Mouse (Mus musculus) adrenal gland, adult (tissue): ENCODE measurements around the gene Cox10.

ENCODE experiments used
- DNase-seq, 2 experiments: peaks; one replicate each; pipeline ENCODE4 v3.0.0; 2022 to 2023; ENCODE audit warnings: low spot score in 1 of 2; ENCODE audit not compliant: inconsistent age in 2 of 2

Gene Cox10

DNA sequence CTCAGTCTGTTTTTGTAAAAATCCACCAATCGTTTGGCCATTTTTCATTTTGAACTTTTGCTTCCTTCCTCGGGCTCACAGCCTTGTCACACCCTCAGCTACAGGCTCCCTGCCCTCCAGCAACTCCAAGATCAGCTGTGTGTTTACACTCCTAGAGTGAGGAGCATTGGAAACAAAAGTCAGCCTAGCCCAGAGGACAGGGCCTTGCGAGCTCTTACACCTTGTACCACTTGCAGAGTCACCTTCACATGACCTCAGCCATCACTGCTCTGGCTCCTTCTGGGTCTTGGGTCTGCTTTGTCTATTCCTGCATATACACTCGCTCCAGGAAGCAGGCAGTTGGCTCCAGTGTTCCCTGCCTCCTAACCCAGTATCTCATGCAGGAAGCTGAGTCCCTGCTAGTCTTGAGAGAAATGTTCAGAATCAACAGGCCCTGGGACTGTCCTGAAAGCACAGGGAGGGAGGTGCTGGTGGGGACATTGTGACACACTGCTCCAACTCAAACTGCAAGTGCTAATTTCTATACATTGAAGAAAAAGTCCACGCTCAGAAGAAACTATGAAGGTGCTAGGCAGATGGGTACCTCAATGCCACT is 79.0 kb downstream of the Cox10 start:
- DNase-seq: no peak

DNA sequence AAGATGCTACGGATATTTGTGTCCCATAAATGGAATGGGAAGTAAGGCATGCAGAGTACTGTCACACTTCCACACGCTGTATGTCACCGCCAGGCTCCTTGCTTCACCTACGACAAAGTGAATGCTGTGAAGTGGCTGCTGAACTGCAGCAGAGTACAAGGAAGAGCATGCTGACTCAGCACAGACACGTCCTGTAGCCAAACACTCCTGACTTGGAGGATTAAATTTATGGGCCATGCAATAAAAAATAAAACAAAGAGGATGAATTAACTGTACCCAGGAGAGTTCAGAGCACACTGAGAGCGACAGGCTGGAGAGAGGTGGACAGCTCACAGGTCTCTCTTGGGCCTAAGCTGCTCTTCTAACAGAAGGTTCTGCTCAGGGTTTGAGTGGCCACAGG is 79.8 kb downstream of the Cox10 start:
- no peak for DNase-seq

DNA sequence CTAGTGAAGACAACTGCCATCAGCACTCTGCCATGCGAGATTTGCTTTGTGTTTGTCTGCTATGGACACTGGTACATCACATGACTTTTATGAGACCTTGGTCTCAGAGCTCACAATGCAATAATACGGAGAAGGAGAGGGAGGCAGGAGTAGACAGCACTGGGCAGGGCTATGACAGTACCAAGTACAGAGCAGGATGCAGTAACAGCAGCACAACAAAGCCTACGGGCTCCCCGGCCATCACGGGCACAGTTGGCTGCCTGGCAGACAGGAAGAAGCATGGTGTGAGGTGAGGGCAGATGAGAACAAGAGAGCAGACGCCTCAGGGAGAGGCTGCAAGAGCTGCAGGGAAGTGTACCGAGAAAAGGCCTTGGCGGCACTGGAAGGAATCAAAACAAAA is 87.3 kb downstream of the Cox10 start:
- DNase-seq: no peak

DNA sequence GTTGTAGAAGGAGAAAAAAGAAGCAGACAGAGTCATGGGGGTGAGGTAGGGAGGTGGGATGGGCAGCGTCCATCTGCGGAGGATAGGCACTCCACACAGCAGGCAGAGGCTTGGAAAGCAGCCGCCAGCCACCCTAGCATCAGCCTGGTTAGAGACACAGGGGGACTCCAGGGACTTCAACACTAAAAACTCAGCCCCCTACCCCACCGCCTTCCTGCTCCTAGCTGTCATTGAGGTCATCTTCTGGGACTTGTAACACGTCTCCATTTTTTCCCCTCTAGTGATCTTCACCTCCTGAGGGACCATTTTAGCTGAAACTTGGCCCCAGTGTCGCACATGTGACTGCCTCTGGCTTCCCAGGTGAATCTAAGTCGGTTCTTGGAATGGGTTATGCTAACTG is 88.5 kb downstream of the Cox10 start:
- DNase-seq: no peak

DNA sequence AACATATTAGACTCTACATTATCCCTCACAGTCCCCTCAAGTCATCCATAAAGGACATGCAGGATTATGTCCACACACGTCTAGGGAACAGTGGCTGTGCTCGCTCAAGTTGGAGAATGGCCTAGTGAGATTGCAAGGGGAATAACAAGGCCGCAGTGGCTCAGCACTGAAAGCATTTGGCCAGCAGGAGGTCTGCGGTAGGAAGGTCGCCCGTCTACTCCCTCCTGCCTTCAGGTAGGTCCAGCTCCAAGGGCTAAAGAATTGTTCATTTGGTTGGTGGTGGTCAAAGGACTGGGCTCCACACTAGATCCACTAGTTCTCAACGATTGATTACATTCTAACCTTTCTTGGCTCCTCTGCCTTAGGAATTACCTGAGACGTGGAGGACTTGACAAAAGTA is 89.0 kb downstream of the Cox10 start:
- DNase-seq: no peak

DNA sequence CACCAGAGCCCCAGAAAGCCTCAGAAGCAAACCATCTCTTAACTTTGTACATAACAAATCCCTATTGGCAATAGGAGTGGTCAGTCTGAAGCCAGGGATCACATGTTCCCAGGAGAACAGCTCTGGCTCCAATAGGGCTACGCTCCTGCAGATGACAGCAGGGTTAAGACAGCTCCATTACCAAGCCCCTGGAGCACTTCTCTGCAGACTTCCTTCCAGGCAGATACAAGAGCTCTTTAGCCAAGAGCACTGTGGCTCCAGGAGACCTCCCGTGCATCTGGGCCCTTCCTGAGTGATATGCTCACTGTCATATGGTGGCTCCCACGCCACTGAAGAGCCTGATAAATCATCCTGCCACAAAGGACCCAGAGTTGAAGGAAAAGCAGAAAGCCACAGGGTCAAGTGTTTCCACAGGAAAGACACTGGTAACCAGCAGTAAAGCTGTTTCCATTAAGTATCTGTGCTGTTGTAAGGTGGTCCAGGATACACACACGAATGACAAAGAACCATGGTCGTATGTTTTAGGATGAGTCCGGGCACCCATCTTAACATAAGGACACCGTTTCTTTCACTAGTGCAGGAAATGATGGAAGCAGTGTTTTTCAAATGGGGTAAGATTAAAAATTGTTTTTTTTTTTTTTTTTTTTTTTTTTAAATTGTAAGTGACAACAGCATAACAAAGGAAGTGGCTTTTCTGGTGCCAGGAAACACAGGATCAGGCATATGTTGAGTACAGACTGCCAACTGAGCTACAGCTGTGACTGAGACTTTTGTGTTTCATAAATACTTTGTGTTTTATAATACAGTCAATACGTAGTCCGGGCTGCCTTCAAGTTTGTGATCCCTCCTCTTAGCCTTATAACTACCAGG is 90.0 kb downstream of the Cox10 start:
- DNase-seq: peak in 1 of 2 experiments; percentile 42

DNA sequence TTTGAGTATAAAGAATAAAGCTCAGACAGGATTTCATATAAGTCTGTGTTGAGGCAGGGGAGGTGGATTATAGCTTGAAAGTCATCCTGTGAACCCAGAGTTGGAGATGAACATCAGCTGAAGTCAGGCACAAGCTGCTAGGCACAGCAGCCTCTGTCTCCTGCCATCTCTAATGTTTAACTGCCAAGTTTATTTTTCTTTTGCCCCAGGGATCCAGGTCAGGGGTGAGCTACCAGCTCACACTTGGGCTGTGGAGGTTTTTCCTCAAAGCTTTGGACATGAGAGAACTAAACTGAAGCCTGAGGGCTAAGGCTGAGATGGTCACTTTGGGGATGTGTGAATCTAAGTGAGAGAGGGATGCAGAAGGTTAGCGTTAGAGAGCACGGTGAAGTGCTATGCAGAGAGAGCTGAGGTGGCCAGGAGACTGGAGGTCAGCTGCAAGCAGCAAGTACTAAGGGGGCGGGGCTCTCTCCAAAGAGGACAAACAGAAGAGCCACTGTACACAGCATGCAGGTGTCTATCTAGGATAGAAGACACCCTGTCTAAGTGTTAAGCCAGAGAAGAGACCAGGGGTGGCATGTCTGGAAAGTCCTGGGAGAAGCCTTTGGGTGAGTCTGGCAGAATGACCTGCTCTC is 91.1 kb downstream of the Cox10 start:
- DNase-seq: no peak

DNA sequence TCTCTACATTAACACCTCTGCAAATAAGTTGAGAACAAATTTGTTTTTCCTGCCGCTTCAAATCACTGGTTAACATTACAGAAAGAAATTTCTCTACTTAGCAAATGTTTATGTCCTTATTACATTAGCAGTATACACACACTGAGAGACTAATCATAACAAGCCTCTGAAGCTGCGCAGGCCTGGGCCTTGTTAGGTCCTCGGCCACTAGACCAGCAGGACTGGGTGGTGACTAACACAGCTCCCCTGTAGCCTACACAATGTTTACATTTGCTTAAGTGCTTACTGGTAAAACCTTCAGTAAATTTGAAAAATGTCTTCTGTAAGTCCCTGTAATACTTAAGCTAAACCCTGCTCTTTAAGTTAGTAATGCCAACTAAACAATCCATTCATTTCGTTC is 92.6 kb downstream of the Cox10 start:
- no peak for DNase-seq

DNA sequence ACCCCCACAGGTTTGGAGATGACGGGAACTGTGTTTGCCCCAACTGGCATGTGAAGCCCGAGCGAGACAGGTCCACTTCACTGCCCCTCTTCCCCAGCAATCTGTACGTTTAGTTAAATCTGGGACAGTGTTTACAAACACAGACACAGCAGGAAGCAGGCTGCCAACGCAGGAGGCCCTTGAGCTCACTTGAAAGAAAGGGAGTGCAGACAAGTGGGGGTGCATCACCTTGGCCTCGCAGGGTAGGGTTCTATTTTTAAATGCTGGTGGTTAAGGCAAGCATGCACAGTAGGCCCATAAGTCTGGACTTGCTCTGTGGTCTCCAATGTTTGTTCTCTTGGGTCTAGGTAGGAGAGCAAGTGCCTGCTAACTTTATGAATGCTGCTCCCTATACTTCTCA is 93.8 kb downstream of the Cox10 start:
- DNase-seq: no peak

DNA sequence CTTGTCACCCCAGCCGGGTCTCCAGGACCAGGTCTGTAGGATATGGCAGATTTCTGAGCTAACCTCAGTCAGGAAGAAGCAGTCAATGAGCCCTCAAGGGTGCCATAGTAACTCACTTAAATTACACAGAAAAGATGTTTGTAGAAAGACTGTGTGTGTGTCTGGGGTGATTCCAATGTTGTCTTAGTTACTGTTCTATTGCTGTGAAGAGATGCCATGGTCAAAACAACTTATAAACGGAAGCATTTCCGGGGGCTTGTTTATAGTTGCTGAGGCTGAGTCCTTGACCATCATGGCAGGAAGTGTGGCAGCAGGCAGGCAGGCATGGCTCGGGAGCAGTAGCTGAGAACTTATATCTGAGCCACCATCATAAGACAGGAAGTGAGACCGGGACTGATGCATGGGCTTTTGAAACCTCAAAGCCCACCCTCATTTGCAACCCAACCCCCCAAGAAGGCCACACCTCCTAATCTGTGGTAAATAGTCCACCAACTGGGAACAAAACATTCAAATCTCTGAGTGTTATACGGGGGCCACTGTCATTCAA is 94.6 kb downstream of the Cox10 start:
- no peak for DNase-seq

DNA sequence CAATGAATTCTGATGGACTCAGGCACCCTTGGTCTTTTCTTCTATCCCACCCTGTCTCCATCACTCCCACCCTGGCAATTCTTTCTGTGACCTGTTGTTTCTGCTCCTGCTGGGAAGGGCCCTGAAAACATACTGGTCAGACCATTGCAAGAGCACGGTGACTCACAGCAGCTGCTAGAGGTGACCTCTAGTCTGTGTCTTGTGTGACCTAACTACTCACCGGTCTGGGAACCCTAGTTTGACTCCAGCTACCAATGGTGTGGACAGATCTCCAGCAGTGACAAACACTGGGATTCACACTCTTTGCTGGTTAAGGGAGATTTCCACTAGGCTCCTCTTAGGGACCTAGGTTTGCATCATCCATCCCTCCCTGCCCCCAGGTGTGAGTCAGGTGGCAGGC is 101.5 kb downstream of the Cox10 start:
- peak in 1 of 2 experiments; percentile 64 for DNase-seq

DNA sequence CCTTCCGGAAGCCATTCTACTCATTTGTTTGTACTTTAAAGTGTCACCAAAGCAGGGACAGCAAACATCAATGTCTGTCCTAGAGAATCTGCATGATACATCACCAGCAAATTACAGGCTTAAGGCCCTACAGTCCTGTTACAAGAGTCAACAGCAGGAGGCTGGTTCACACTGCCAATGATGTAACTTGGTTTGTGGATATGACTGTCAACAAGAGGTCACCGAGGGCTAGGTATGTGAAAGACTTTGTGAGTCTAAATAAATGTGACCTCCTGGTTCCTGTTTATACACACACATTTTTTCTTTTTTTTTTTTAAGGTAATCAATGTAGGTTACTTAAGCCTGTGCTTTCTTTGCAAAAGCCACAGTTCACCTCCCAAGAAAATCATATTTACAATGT is 102.5 kb downstream of the Cox10 start:
- DNase-seq: no peak

DNA sequence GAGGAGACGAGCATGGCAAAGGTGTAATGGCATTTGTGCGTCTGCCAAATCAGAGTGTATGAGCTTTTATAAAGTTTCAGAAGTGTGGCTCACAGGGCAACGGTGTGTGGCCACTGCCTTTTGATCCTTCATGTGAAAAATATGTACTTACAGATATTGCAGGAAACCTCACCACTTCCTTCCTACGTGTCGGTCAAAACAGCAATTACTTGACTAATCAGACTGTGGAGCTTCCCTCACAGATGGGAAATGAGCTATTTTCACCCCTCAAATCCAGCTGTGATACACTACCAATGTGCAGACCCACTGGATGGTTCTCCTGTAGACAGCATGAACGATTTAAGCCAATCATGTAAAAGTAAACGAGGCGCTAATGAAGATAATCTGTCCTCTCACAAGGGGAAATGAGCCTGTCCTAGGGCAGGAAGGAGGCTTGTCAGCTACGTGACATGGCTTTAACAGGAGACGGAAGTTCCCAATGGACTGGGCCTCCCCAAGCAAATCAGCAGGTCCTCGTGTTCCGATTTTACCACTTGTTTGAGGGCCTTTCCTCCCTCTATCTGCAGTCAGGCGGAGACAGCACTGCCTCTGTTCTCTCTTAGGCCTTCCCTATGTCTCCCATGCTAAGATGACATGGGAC is 103.9 kb downstream of the Cox10 start:
- DNase-seq: no peak

DNA sequence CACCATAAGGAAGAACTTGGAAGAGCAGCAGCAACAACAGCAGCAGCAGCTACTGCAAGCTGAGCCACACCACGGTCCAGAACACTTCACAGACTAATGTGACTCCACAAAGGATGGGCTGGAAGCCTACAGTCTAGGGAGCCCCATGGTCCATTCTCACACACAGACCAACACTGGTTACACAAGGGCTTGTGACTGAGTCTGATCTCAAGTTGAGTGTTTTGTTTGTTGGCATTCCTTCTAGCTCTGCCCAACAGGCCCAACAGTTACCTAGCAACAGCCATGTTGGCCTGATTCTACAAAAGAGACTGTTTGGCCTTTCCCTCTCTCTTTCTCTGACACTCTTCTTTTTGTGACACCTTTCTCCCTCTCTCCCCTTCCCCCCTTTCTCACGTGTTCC is 105.3 kb downstream of the Cox10 start:
- no peak for DNase-seq

DNA sequence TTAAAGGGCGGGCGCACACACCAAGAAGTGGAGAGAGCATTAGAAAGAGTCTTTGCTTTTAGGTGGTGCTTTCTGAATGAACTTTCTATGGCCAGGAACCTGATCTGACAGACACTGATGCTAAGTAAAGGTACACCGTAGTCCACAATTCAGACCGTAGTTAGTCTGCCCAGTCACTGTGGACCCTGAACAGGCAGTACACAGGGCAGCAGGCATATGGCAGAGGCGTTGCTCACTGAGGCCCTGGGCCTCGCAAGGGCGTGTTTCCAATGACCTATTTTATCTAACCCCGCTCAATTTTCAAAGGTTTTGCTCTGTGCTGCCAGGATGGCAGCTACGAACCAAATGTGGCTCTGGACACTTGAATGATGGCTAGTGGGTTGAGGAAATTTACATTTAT is 107.8 kb downstream of the Cox10 start:
- DNase-seq: no peak

DNA sequence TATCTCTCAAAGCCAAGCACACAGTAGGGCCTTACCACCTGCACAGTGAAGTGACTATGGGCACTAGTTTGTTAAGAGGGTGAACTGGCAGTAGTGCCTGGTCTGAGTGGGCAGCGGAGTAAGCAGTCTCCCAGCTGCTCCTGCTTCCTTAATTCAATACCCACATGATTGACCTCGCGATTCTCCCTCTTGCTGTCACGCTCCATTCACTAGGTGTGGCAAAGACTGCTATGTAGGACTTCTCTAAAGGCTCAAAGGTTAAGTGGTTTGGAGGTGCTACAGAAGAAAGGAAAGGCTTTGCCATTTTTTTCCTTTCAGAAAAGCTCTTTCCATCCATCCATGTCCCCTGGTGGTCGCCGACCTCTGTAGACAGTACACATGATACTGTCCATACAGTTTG is 108.5 kb downstream of the Cox10 start:
- DNase-seq: no peak

DNA sequence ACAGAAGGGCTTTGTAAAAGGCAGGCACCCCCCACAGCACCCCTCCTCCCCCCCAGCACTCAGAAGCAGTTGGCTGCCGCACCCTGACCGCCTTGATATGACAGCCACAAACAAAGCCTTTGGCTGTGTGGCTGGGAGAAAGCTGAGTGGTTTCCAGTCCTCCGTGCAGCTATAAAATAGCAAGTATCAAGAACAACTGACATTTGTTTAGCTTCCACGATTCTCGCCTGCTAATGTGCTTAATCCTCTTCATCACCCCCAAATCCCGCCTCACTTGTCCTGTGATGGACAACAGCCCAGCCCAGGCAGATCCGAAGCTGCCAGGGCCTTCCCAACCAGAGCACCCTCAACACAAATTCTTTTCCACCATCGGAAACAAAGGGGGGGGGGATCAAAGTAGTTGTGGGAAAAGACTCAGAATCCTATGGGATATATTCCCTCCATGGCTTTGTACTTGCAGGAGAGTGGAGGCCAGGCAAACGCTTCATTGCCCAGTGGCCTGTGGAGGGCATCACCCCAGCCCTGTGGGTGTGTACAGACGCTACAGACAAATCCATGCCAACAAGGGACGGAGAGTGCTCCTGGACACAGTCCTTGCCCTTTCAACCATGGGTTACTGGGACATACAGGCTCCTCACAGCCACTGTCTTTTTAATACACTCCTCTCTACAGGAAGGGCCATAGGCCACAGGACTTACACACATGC is 109.9 kb downstream of the Cox10 start:
- no peak for DNase-seq

DNA sequence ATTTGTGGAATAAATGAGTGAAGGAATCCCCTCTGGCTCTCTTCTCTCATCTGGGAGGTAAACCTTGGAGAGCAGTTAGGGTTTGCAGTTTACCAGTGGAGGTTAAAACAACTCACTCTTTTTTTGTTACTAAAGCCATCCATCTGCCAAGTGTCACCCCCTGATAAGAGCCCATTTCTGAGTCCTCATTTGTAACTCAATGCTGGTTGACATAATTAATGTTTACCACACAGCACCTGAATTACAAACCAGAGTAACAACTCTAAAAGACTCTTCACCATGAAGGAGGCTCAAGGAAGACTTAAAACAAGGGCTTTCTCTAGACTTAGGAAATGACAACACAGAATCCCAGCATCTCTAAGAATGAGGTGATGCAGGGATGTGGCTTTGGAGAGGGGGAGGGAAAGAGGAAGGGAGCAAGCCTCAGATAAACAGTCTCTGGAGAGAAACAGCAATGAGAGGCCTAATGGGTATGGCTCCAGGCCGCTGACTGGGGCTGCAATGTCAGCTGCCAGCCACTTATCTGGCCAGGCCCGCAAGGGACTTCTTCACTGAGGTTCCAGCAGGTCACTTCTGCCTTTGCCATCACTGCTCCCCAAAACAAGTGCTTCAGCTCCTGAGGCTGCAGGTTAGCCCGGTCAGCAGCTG is 110.8 kb downstream of the Cox10 start:
- no peak for DNase-seq

DNA sequence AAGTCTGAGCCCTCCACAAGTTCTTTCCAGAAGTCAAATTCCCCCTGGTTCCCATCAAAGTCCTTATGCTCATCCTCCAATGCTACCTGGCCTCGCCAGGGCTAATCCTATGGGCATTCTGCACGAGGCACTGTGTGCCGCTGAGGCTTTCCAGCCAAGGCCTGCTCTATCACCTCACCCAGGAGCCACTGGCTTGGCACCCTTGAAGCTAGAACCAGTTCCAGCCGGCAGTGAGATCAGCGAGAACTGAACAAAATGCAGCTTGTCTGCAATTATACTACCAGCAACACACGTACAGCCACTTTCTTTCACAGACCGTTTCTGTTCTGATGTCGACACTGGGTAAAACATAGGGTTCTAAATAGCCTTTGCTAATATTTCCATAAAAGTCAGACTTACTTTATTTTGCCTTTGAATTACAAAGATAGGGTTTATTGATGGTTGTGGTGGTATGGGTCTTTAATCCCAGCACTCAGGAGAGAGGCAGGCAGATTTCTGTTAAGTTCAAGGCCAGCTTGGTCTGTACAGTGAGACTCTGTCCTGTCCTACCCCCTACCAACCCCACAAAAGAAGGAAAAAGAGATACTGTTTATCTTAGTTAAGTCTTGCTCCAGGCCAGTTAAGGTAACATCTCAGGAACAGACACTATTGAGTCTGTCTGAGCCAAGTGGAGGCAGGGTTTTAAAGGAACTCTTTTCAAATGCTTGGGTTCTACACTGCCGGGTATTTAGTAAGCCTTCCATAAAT is 111.5 kb downstream of the Cox10 start:
- DNase-seq: no peak

DNA sequence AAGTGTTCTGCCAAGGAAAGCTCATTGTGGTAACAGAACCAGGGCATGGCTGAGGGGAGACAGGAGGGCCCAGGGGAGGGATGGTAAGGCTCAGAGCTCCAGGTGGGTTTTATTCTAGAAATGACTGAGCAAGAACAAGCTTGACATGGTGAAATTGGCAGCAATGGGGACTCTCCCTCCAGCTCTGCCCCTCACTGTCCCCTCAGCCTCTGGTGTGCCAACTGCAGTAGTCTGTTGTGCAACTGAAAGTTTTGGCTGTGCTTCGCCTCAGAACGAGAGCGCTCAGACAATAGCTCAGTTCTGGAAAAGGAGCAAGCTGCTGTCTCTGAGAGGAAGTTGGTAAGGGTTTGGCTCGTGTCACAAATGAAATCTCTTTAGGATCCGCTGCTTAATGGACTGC is 113.8 kb downstream of the Cox10 start:
- DNase-seq: no peak
